Mouse (Mus musculus): ENCODE measurements around the gene Tab1. TPM values are rescaled to one million over a fixed set of nuclear protein-coding genes. Genes with fewer than 3 reads are reported as not detected.

Gene Tab1
- total and polyA plus RNA-seq, 3 experiments: 17.8 to 24.5 (median 24.1) TPM

DNA sequence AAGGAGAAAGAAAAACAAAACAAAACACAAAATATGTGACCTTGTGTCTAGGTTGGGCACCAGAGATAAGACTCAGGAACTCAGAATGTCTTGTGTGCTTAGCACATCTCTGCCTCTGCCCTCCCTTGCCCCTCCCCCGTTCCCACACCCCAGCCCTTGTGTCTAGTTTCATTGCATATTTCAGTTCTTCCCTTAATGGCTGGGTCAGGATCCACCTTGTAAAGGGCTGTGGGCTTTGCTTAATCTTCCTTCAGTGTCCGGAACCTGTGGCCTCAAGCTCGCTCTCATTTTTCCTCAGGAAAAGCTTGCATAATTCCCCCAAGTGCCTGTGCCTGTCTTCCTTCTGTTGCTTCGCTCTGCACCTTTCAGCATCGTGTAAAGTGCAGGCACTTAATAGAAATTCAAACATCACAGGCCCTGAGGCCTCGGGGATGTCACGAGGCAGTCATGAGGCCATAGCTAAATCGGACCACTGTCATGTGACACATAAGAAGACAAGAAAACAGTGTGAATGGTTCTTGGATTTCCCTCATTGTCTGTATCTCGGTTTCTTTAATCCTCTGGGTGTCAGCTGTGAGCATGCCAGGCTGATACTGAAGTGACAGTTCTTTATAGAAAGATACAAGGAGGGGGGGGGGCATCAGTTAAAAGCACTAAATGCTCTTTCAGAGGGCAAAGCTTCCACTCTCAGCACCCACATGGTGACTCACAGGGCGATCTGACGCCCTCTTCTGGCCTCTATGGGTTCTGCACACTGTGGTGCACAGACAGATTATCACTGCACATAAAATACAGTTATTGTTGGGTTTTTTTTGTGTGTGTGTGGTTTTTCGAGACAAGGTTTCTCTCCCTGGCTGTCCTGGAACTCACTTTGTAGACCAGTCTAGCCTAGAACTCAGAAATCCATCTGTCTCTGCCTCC is 27.2 kb upstream of the Tab1 start:
- Histone ChIP-seq H3K79me2 (replicated peaks; ENCODE audit: control insufficient read depth, insufficient read depth, low read length) (no peaks in the 10 kb centered on the region), H3K9ac (ENCODE audit: low read depth, low read length) (no peak overlapping the region), H3K36me3 (ENCODE audit: control insufficient read depth, insufficient read depth, low read length) (no peaks in the 10 kb centered on the region), H3K4me1 (ENCODE audit: control insufficient read depth, insufficient read depth, low read length) (no peaks in the 10 kb centered on the region), H3K27ac (no peak overlapping the region), H3K4me3 (no peak overlapping the region), H3K27me3 (ENCODE audit: control insufficient read depth, insufficient read depth, low read length) (no peaks in the 10 kb centered on the region)
- no peak for DNase-seq
- TF ChIP-seq CTCF (IDR thresholded peaks at IDR 0.05) (peak; percentile 17), POLR2A (IDR thresholded peaks at IDR 0.05; ENCODE audit: insufficient read depth, low read depth, low read length) (no peak), EP300 (IDR thresholded peaks at IDR 0.05; ENCODE audit: insufficient read depth, low read depth, low read length) (no peak)
- WGBS: 57% methylated on average over 12 of the region's 12 CpGs
- intact Hi-C loops (cut with DNase I): no loop called here

DNA sequence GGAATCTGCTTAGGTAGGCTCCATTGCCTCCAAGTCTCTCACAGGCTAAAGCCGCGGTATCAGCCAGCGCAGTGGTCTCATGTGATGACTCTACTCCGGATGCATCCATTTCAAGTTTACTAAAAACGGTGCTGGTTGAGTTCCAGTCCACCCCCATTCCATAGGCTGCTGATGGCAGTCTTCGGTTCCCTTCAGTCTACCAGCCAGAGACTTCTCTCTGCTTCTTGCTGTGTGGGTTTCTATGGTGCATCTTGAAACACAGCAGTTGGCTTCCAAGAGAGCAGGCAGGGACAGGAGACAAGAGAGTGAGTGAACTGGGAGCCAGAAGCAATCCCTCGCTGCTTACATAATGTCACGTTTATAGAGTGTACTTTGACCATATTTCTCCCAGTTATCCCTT is 25.8 kb upstream of the Tab1 start:
- Histone ChIP-seq H3K27me3 (ENCODE audit: control insufficient read depth, insufficient read depth, low read length) (no peaks in the 10 kb centered on the region), H3K4me1 (ENCODE audit: control insufficient read depth, insufficient read depth, low read length) (no peaks in the 10 kb centered on the region), H3K4me3 (no peak overlapping the region), H3K9ac (ENCODE audit: low read depth, low read length) (no peak overlapping the region), H3K36me3 (ENCODE audit: control insufficient read depth, insufficient read depth, low read length) (no peaks in the 10 kb centered on the region), H3K27ac (no peak overlapping the region), H3K79me2 (replicated peaks; ENCODE audit: control insufficient read depth, insufficient read depth, low read length) (no peaks in the 10 kb centered on the region)
- intact Hi-C loops (cut with DNase I): no loop called here
- no peak for DNase-seq
- TF ChIP-seq POLR2A (IDR thresholded peaks at IDR 0.05; ENCODE audit: insufficient read depth, low read depth, low read length): no peak
- TF ChIP-seq EP300 (IDR thresholded peaks at IDR 0.05; ENCODE audit: insufficient read depth, low read depth, low read length): no peak
- TF ChIP-seq CTCF (IDR thresholded peaks at IDR 0.05): no peak
- 89% methylated on average over 8 of the region's 8 CpGs for WGBS

DNA sequence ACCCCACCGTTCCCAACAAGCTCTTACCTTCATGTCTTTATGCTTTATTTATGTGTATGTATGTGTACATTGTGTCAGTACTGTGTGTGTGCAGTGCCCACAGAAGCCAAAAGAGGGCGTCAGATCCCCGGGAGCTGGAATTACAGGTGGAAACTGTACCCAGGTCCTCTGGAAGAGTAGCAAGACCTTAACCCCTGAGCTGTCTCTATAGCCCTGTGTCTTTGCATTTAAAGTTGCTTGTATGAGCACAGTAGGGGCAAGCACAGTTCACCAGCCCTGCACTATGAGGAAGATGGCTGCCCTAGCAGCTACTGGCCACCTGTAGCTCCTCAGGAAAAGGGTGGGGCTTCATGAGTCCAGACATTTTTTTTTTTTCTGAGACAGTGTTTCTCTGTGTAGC is 25.4 kb upstream of the Tab1 start:
- no peak for TF ChIP-seq CTCF (IDR thresholded peaks at IDR 0.05)
- TF ChIP-seq POLR2A (IDR thresholded peaks at IDR 0.05; ENCODE audit: insufficient read depth, low read depth, low read length): no peak
- no peak for TF ChIP-seq EP300 (IDR thresholded peaks at IDR 0.05; ENCODE audit: insufficient read depth, low read depth, low read length)
- Histone ChIP-seq H3K4me3 (no peak overlapping the region), H3K36me3 (ENCODE audit: control insufficient read depth, insufficient read depth, low read length) (no peaks in the 10 kb centered on the region), H3K27ac (no peak overlapping the region), H3K9ac (ENCODE audit: low read depth, low read length) (no peak overlapping the region), H3K79me2 (replicated peaks; ENCODE audit: control insufficient read depth, insufficient read depth, low read length) (no peaks in the 10 kb centered on the region), H3K4me1 (ENCODE audit: control insufficient read depth, insufficient read depth, low read length) (no peaks in the 10 kb centered on the region), H3K27me3 (ENCODE audit: control insufficient read depth, insufficient read depth, low read length) (no peaks in the 10 kb centered on the region)
- 81% methylated on average over 3 of the region's 3 CpGs for WGBS
- intact Hi-C loops (cut with DNase I): no loop called here
- no peak for DNase-seq

DNA sequence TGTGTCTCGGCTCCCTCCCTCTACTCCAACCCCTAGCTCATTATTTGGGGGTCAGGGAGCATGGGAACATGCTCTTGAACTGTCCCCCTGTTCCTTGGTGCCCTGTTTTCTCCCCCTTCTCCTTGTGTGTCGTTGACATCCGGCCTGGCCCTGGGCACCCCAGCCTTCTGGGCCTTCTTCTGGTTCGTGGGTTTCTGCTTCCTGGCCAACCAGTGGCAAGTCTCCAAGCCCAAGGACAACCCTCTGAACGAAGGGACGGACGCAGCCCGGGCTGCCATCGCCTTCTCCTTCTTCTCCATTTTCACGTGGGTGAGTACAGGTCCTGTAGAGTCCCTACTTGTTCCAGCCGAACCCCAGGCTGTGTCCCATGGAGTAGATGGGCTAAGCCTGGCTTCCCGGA is 21.5 kb upstream of the Tab1 start:
- Histone ChIP-seq H3K36me3 (ENCODE audit: control insufficient read depth, insufficient read depth, low read length) (no peaks in the 10 kb centered on the region), H3K27ac (no peak overlapping the region), H3K27me3 (ENCODE audit: control insufficient read depth, insufficient read depth, low read length) (no peaks in the 10 kb centered on the region), H3K4me3 (no peak overlapping the region), H3K4me1 (ENCODE audit: control insufficient read depth, insufficient read depth, low read length) (no peaks in the 10 kb centered on the region), H3K79me2 (replicated peaks; ENCODE audit: control insufficient read depth, insufficient read depth, low read length) (no peaks in the 10 kb centered on the region), H3K9ac (ENCODE audit: low read depth, low read length) (no peak overlapping the region)
- DNase-seq: no peak
- intact Hi-C loops (cut with DNase I): no loop called here
- 66% methylated on average over 12 of the region's 12 CpGs for WGBS
- TF ChIP-seq EP300 (IDR thresholded peaks at IDR 0.05; ENCODE audit: insufficient read depth, low read depth, low read length) (no peak), POLR2A (IDR thresholded peaks at IDR 0.05; ENCODE audit: insufficient read depth, low read depth, low read length) (no peak), CTCF (IDR thresholded peaks at IDR 0.05) (no peak)

DNA sequence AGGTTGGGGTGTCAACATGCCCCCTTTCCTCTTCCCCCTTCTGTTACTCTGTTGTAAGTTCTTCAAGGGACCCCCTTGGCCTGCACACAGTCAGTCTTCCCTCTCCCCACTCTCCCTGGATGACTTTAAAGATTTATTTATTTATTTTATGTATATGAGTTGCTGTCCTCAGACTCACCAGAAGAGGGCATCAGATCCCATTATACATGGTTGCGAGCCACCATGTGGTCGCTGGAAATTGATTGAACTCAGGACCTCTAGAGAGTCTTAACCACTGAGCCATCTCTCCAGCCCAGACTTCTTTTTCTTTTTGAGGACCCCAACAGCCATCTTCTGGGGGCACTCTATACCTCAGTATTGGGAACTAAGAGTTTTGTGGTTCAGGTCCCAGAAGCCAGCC is 20.4 kb upstream of the Tab1 start:
- no peaks in the 10 kb centered on the region for H3K36me3 ChIP-seq (ENCODE audit: control insufficient read depth, insufficient read depth, low read length)
- 57% methylated on average over 2 of the region's 2 CpGs for WGBS
- no peak overlapping the region for H3K4me3 ChIP-seq
- intact Hi-C loops (cut with DNase I): no loop called here
- H3K79me2 ChIP-seq (replicated peaks; ENCODE audit: control insufficient read depth, insufficient read depth, low read length): no peaks in the 10 kb centered on the region
- no peak overlapping the region for H3K9ac ChIP-seq (ENCODE audit: low read depth, low read length)
- TF ChIP-seq CTCF (IDR thresholded peaks at IDR 0.05): peak; percentile 55
- no peak for TF ChIP-seq POLR2A (IDR thresholded peaks at IDR 0.05; ENCODE audit: insufficient read depth, low read depth, low read length)
- no peak for TF ChIP-seq EP300 (IDR thresholded peaks at IDR 0.05; ENCODE audit: insufficient read depth, low read depth, low read length)
- H3K27ac ChIP-seq: no peak overlapping the region
- no peaks in the 10 kb centered on the region for H3K27me3 ChIP-seq (ENCODE audit: control insufficient read depth, insufficient read depth, low read length)
- no peaks in the 10 kb centered on the region for H3K4me1 ChIP-seq (ENCODE audit: control insufficient read depth, insufficient read depth, low read length)
- DNase-seq: no peak

DNA sequence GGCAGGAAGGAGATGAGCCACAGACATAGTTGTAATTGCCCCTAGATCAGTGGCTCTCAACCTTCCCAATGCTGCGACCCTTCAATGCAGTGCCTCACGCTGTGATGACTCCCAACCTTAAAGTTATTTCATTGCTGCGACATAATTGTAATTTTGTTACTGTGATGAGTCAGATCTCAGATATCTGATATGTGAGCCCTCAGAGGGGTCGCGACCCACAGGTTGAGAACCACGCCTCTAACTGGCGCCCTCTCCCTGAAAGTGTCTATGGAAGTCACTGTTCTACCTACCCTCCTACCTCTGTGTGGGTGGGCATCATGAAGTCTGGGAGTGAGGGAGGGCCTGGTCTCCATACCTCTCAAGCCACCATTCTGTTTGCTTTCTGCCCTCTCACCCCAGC is 18.5 kb upstream of the Tab1 start:
- Histone ChIP-seq H3K79me2 (replicated peaks; ENCODE audit: control insufficient read depth, insufficient read depth, low read length) (no peaks in the 10 kb centered on the region), H3K9ac (ENCODE audit: low read depth, low read length) (no peak overlapping the region), H3K36me3 (ENCODE audit: control insufficient read depth, insufficient read depth, low read length) (no peaks in the 10 kb centered on the region), H3K4me1 (ENCODE audit: control insufficient read depth, insufficient read depth, low read length) (no peaks in the 10 kb centered on the region), H3K27ac (no peak overlapping the region), H3K27me3 (ENCODE audit: control insufficient read depth, insufficient read depth, low read length) (no peaks in the 10 kb centered on the region), H3K4me3 (no peak overlapping the region)
- 90% methylated on average over 7 of the region's 7 CpGs for WGBS
- intact Hi-C loops (cut with DNase I): no loop called here
- no peak for TF ChIP-seq EP300 (IDR thresholded peaks at IDR 0.05; ENCODE audit: insufficient read depth, low read depth, low read length)
- DNase-seq: no peak
